Mouse (Mus musculus): ENCODE results near the gene Bag5.

- peak; percentile 74 for TF ChIP-seq CTCF (IDR thresholded peaks at IDR 0.05; ENCODE audit: borderline replicate concordance, insufficient read depth, low read depth, low read length)
- no peak for TF ChIP-seq POLR2A (IDR thresholded peaks at IDR 0.05; ENCODE audit: borderline replicate concordance, insufficient read depth, low read length)
These were observed 25.7 kb upstream of the Bag5 start for GRCm38 (mm10) chr12:111738754-111739153.
